Mouse (Mus musculus): ENCODE data around the gene Arhgap24.
"Not testable (repeated sequence)": the region's sequence is repeated elsewhere in the genome, so short reads cannot be mapped to it uniquely, and the experiment has no call there.

Gene Arhgap24

GRCm38 (mm10) chr5:102810366-102810957, 329.3 kb downstream of the Arhgap24 start:
- no peak for DNase-seq

- no peak for DNase-seq
Measured at GRCm38 (mm10) chr5:102813271-102813670, 332.1 kb downstream of the Arhgap24 start.

GRCm38 (mm10) chr5:102817641-102818040, 336.4 kb downstream of the Arhgap24 start:
- no peak for DNase-seq

DNA sequence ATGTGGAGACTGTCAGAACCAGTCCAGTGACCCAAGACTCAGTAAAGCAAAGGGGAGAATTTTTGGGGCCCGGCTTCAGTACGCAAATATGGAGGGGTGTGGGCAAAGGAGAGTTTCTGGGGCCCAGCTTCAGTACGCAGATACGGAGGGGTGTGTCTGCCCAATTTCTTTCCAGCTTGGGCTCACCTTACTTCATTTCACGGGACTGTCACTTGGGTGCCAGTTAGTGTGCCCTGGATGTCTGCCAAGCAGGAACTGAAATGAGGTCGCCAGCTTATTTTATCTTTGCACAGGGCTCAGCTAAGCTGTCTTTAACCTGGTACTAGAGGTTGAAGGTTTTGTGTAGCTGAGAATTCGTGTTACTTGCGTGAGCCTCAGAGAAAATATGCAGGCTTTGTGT, 344.3 kb downstream of the Arhgap24 start:
- DNase-seq, result no peak

- no peak for DNase-seq
Measured at GRCm38 (mm10) chr5:102839071-102839470, 357.9 kb downstream of the Arhgap24 start.

GRCm38 (mm10) chr5:102843934-102844709, 362.9 kb downstream of the Arhgap24 start:
- no peak for DNase-seq

GRCm38 (mm10) chr5:102844731-102845598, 363.8 kb downstream of the Arhgap24 start:
- DNase-seq, result peak; percentile 4

GRCm38 (mm10) chr5:102845800-102846199, 364.6 kb downstream of the Arhgap24 start:
- DNase-seq, result no peak

GRCm38 (mm10) chr5:102847859-102848258, 366.7 kb downstream of the Arhgap24 start:
- no peak for DNase-seq

GRCm38 (mm10) chr5:102851761-102852160, 370.6 kb downstream of the Arhgap24 start:
- DNase-seq, result no peak

- no peak for DNase-seq
Measured at GRCm38 (mm10) chr5:102853750-102854149, 372.6 kb downstream of the Arhgap24 start.

GRCm38 (mm10) chr5:102855805-102856204, 374.6 kb downstream of the Arhgap24 start:
- no peak for DNase-seq

GRCm38 (mm10) chr5:102858047-102858446, 376.9 kb downstream of the Arhgap24 start:
- no peak for DNase-seq

- no peak for DNase-seq
Measured at GRCm38 (mm10) chr5:102859749-102860148, 378.6 kb downstream of the Arhgap24 start.

DNA sequence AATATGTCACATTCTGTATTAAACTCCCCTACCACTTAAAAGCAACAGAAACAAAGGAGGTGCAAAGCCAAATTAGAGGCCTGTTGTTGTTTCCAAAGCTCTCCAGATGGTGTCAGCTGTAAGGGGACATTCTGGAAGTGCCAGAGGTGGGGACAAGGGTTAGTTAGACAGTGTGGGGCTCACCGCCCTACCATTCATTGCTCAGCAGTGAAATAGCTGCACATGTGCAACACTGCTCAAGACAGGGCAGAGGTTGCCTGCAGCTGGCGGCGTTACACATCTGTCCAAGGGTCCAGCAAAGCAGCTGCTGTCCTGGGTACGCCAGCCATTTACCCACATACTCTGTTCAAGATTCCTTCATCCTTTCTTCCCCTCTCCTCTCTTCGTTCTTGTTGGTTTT, 387.0 kb downstream of the Arhgap24 start:
- DNase-seq, result no peak

DNA sequence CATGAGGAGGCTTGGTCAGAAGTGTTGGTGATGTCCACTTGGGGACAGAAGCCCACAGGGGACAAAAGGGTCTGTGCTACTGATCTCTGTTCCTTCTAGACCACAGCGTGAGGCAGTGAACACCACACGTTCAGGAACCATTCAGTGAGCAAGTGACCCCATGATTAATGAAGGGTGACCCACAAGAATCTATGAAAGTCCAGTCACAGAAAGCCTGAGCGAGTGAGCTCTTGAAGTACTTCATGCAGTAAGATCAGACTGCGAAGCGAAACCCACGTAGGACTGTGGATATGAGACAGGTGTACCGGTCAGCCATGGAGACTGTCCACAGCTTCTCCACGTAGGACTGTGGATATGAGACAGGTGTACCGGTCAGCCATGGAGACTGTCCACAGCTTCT, 391.8 kb downstream of the Arhgap24 start:
- not testable (repeated sequence) for DNase-seq

GRCm38 (mm10) chr5:102874605-102875298, 393.6 kb downstream of the Arhgap24 start:
- DNase-seq, result peak; percentile 14

DNA sequence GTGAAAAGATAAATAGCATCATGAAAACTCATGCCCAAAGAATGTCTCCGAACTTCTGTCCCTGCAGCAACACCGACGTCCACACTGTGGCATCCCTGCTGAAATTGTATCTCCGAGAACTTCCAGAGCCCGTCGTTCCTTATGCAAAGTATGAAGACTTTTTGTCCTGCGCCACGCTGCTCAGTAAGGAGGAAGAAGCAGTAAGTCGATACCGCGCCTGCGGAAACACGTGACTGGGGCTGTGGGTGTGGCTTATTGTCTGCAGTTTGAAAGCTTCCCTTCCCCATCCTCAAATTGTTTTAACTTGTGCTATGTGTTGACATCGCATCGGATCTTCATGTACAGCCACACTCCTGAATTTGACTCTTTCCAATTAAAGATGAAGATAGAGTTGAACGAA, 394.4 kb downstream of the Arhgap24 start:
- no peak for DNase-seq

DNA sequence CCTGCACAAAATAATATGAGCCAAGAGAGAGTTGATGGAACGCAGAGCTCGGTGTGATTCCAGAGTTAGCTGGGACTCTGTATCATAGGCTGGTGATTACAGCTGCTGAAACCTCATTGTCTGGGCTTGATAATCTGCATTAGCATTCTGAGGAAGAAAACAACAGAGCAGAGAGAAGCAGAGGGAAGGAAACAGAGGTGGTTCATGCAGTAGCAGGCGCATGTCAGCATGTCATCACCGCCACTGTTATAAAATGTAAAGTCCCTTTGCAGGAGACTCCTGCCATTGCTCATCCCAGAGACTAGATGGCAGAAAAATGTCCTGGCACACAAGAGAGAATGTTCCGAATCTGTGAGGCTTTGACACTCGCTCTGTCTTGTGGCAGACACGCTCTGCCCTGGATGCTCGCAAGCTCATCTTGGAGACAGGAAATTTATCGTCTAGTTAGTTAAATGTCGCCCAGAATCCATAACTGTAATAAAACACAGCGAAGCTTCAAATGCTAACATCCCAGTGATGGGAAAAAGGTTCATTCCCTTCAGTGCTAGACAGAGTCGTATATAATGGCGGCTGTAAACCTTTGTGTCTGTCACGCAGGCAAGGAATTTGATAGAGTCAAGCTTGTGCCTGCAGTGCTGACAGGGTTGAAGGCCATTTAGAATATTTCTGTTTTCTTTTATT, 407.4 kb downstream of the Arhgap24 start:
- no peak for DNase-seq

- DNase-seq, result no peak
Measured at GRCm38 (mm10) chr5:102889163-102889488, 407.9 kb downstream of the Arhgap24 start.

DNA sequence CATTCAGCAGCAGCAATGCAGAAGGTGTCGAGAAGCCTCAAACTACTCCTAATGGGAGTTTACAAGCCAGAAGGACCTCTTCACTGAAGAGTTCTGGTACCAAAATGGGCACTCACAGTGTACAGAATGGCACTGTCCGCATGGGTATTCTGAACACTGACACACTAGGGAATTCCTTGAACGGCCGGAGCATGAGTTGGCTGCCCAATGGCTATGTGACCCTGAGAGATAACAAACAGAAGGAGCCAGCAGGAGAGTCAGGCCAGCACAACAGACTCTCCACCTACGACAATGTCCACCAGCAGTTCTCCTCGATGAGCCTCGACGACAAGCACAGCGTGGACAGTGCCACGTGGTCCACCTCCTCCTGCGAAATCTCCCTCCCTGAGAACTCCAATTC, 411.0 kb downstream of the Arhgap24 start:
- DNase-seq, result no peak

GRCm38 (mm10) chr5:102898301-102898700, 417.1 kb downstream of the Arhgap24 start:
- DNase-seq, result no peak
